In the genomic region with DNA sequence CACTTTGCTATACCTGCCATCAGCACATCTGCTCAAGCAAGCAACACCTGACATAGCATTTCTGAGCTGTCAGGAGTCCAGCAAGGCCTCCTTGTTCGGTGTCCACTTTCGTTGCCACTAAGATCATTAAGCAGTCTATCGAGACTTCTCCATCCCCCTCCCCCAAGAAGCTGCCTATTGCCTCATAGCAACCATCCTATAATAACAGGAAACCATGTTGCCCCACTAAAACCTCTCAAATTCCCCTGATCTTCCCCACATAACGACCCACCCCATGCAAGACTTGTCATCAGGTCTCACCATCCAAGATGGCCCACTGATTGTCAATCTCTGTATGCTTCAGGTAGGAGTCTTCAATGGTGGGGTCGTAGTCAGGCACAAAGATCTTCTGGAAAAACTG, we compare ENCODE assay signal across 41 mouse cellular contexts. TPM values are rescaled to one million over a fixed set of nuclear protein-coding genes. Genes with fewer than 3 reads are reported as not detected.
"Had no signal": no experiment of that assay in that cellular context is flagged by ENCODE, and none has a peak within 500 bp of the region (broad histone marks: within the 10 kb centered on the region; RNA-seq: fewer than 3 reads in every experiment).

No protein-coding gene starts in this region.

- H3K9ac ChIP-seq: heart, embryonic 12.5 days; heart, embryonic 13.5 days; heart, embryonic 15.5 days; hindbrain, embryonic 12.5 days; hindbrain, embryonic 13.5 days; hindbrain, embryonic 14.5 days; hindbrain, embryonic 15.5 days; intestine, embryonic 15.5 days; kidney, embryonic 15.5 days had no signal

- H3K27ac ChIP-seq: heart, embryonic 10.5 days; heart, embryonic 13.5 days; heart, embryonic 15.5 days; hindbrain, embryonic 10.5 days; hindbrain, embryonic 12.5 days; hindbrain, embryonic 14.5 days; hindbrain, embryonic 15.5 days; hindbrain, postnatal 0 days; intestine, embryonic 15.5 days; kidney, embryonic 15.5 days; kidney, postnatal 0 days; left cerebral cortex, adult 2 months had no signal

- H3K9me3 ChIP-seq: heart, embryonic 10.5 days; heart, embryonic 12.5 days; heart, embryonic 13.5 days; heart, embryonic 15.5 days; hindbrain, embryonic 10.5 days; hindbrain, embryonic 12.5 days; hindbrain, embryonic 13.5 days; hindbrain, embryonic 15.5 days; intestine, embryonic 15.5 days; kidney, embryonic 15.5 days had no signal

- H3K4me3 ChIP-seq: heart, embryonic 10.5 days; heart, embryonic 12.5 days; heart, embryonic 13.5 days; heart, embryonic 15.5 days; hindbrain, embryonic 10.5 days; hindbrain, embryonic 12.5 days; hindbrain, embryonic 13.5 days; hindbrain, embryonic 15.5 days; intestine, embryonic 15.5 days; kidney, embryonic 15.5 days; left cerebral cortex, adult 2 months had no signal

- H3K4me2 ChIP-seq: heart, embryonic 11.5 days; heart, embryonic 12.5 days; heart, embryonic 13.5 days; heart, embryonic 15.5 days; hindbrain, embryonic 12.5 days; hindbrain, embryonic 13.5 days; hindbrain, embryonic 14.5 days; hindbrain, embryonic 15.5 days; intestine, embryonic 15.5 days; kidney, embryonic 15.5 days had no signal

- ATAC-seq: hindbrain, embryonic 16.5 days; hindbrain, postnatal 0 days; inflammation-experienced regulatory T-cells, adult 6 months; intestine, embryonic 15.5 days; intestine, embryonic 16.5 days; intestine, postnatal 0 days had no signal

- DNase-seq: heart, postnatal 10 days; heart, postnatal 14 days; heart, postnatal 36 days; heart, postnatal 4 days; kidney, adult 11 months; kidney, adult 18-20 months; kidney, adult 2 months; kidney, adult 8-10 months; kidney, adult 9 months; kidney, postnatal 10 days; kidney, postnatal 14 days; kidney, postnatal 36 days; kidney, postnatal 4 days; layer of hippocampus, adult 9-11 months; layer of hippocampus, postnatal 36 days had no signal

- H3K27me3 ChIP-seq: heart, embryonic 12.5 days; heart, embryonic 13.5 days; heart, embryonic 15.5 days; hindbrain, embryonic 12.5 days; hindbrain, embryonic 13.5 days; hindbrain, embryonic 15.5 days; intestine, embryonic 15.5 days; kidney, embryonic 15.5 days had no signal

- H3K36me3 ChIP-seq: heart, embryonic 10.5 days; heart, embryonic 13.5 days; heart, embryonic 15.5 days; hindbrain, embryonic 10.5 days; hindbrain, embryonic 12.5 days; hindbrain, embryonic 15.5 days; intestine, embryonic 15.5 days; kidney, embryonic 15.5 days had no signal

- H3K4me1 ChIP-seq: hindbrain, embryonic 12.5 days; intestine, embryonic 15.5 days had no signal

RNA-seq across cellular contexts. Expression of gene Nme9, which starts 40.2 kb away (rescaled TPM):
- total RNA-seq: heart, postnatal 10 days; heart, postnatal 25 days; heart, postnatal 36 days; heart, postnatal 4 days; hematopoietic stem cell, adult 5-6 weeks; left cerebral cortex, adult 18-20 months; left cerebral cortex, adult 2 months had no signal
- polyA plus RNA-seq: heart, embryonic 10.5 days; heart, embryonic 12.5 days; heart, embryonic 13.5 days; heart, embryonic 14.5 days; inflammation-experienced regulatory T-cells, adult 6 months; intestine, embryonic 14.5 days; kidney, embryonic 14.5 days; kidney, embryonic 16.5 days had no signal
